Mouse (Mus musculus) MEL (cell line): Measurements from ENCODE around the gene Mfsd2b. TPM values are rescaled to one million over a fixed set of nuclear protein-coding genes. Genes with fewer than 3 reads are reported as not detected.
A peak's percentile ranks its signal among the peaks of the same experiment; 100 is the strongest.

Source experiments
- DNase-seq: peaks from one replicate; pipeline ENCODE4 v3.0.0; 2011; ENCODE audit warnings: low read depth, low spot score
- H3K27ac ChIP-seq: 2 replicates; pipeline ENCODE4 v1.5.1; 2012; ENCODE audit warnings: low read depth, mild to moderate bottlenecking, control low read depth, low read length, moderate library complexity; ENCODE audit not compliant: control insufficient read depth
- H3K27me3 ChIP-seq, 2 experiments: fragments of 150-350 bp in 1 of 2; sonication (generic) in 1 of 2; 2 replicates each; pipeline ENCODE4 v1.6.1; 2012; ENCODE audit warnings: low read length in 2 of 2, mild to moderate bottlenecking in 2 of 2, improper control_type of control experiment in 1 of 2, moderate library complexity in 1 of 2; ENCODE audit not compliant: insufficient read depth in 2 of 2, control insufficient read depth in 1 of 2
- H3K36me3 ChIP-seq, 2 experiments: 2 replicates each; pipeline ENCODE4 v1.6.1; 2012 to 2014; ENCODE audit warnings: low read length in 2 of 2, improper control_type of control experiment in 1 of 2, inconsistent platforms in 1 of 2, mild to moderate bottlenecking in 1 of 2; ENCODE audit not compliant: insufficient read depth in 2 of 2, control insufficient read depth in 1 of 2
- H3K4me1 ChIP-seq, 2 experiments: fragments of 150-350 bp in 1 of 2; sonication (generic) in 1 of 2; 2 replicates each; pipeline ENCODE4 v1.6.1; 2012; ENCODE audit warnings: low read length in 2 of 2, improper control_type of control experiment in 1 of 2, mild to moderate bottlenecking in 1 of 2; ENCODE audit not compliant: insufficient read depth in 2 of 2, control insufficient read depth in 1 of 2
- H3K4me3 ChIP-seq, 2 experiments: fragments of 150-350 bp in 1 of 2; sonication (generic) in 1 of 2; 2 replicates each; pipeline ENCODE4 v1.5.1; 2012; ENCODE audit warnings: low read depth in 2 of 2, low read length in 2 of 2, mild to moderate bottlenecking in 2 of 2, moderate library complexity in 2 of 2, control low read depth in 1 of 2, improper control_type of control experiment in 1 of 2; ENCODE audit not compliant: control insufficient read depth in 1 of 2, insufficient read depth in 1 of 2
- H3K79me2 ChIP-seq: 2 replicates; pipeline ENCODE4 v1.6.1; 2012; ENCODE audit warnings: mild to moderate bottlenecking, low read length, moderate library complexity; ENCODE audit not compliant: control insufficient read depth, poor library complexity, insufficient read depth
- H3K9ac ChIP-seq: 2 replicates; pipeline ENCODE4 v1.6.1; 2012; ENCODE audit warnings: low read depth, mild to moderate bottlenecking, control low read depth, low read length, moderate library complexity; ENCODE audit not compliant: control insufficient read depth, poor library complexity, severe bottlenecking
- H3K9me3 ChIP-seq: fragments of 150-350 bp; sonication (generic); replicated peaks from 2 replicates; pipeline ENCODE4 v1.6.1; 2012; ENCODE audit warnings: mild to moderate bottlenecking, low read length, improper control_type of control experiment, moderate library complexity; ENCODE audit not compliant: insufficient read depth
- CHD1 ChIP-seq: IDR thresholded peaks from 2 replicates; pipeline ENCODE4 v1.6.1; 2012; ENCODE audit warnings: low read depth, mild to moderate bottlenecking, inconsistent platforms, low read length, improper control_type of control experiment
- CHD2 ChIP-seq: IDR thresholded peaks from 2 replicates; pipeline ENCODE4 v1.6.1; 2011; ENCODE audit warnings: low read length, improper control_type of control experiment
- E2F4 ChIP-seq: IDR thresholded peaks from 2 replicates; pipeline ENCODE4 v1.6.1; 2011; ENCODE audit warnings: low read depth, low read length, improper control_type of control experiment, borderline replicate concordance
- ELF1 ChIP-seq: IDR thresholded peaks from 2 replicates; pipeline ENCODE4 v1.6.1; 2014; ENCODE audit warnings: low read depth, mild to moderate bottlenecking, inconsistent platforms, low read length, improper control_type of control experiment, moderate library complexity
- EP300 ChIP-seq, 2 experiments: IDR thresholded peaks; 2 replicates each; pipeline ENCODE4 v1.6.1; 2011; ENCODE audit warnings: improper control_type of control experiment in 2 of 2, low read length in 2 of 2, low read depth in 1 of 2, mild to moderate bottlenecking in 1 of 2
- MAFK ChIP-seq: IDR thresholded peaks from 2 replicates; pipeline ENCODE4 v1.6.1; 2011; ENCODE audit warnings: low read depth, mild to moderate bottlenecking, low read length, improper control_type of control experiment, borderline replicate concordance
- NRF1 ChIP-seq: IDR thresholded peaks from 2 replicates; pipeline ENCODE4 v1.6.1; 2014; ENCODE audit warnings: low read depth, mild to moderate bottlenecking, inconsistent platforms, low read length, improper control_type of control experiment, moderate library complexity; ENCODE audit not compliant: poor library complexity, insufficient read depth, severe bottlenecking
- POLR2AphosphoS5 ChIP-seq: IDR thresholded peaks from 2 replicates; pipeline ENCODE4 v1.6.1; 2012; ENCODE audit warnings: low read depth, borderline replicate concordance, mild to moderate bottlenecking, inconsistent platforms, low read length, moderate library complexity, mixed read lengths
- SMC3 ChIP-seq: IDR thresholded peaks from 2 replicates; pipeline ENCODE4 v1.6.1; 2011; ENCODE audit warnings: low read depth, low read length, improper control_type of control experiment
- TBP ChIP-seq: IDR thresholded peaks from 2 replicates; pipeline ENCODE4 v1.8.0; 2011; ENCODE audit warnings: low read depth, low read length, improper control_type of control experiment
- UBTF ChIP-seq: IDR thresholded peaks from 2 replicates; pipeline ENCODE4 v1.6.1; 2012; ENCODE audit warnings: low read depth, mild to moderate bottlenecking, inconsistent platforms, low read length, improper control_type of control experiment, moderate library complexity, borderline replicate concordance; ENCODE audit not compliant: insufficient read depth
- USF2 ChIP-seq, 2 experiments: IDR thresholded peaks; 2 replicates each; pipeline ENCODE4 v1.6.1; 2011 to 2012; ENCODE audit warnings: improper control_type of control experiment in 2 of 2, low read length in 2 of 2, borderline replicate concordance in 1 of 2, inconsistent platforms in 1 of 2, low read depth in 1 of 2, mild to moderate bottlenecking in 1 of 2; ENCODE audit not compliant: insufficient read depth in 1 of 2
- ZKSCAN1 ChIP-seq: IDR thresholded peaks from 2 replicates; pipeline ENCODE4 v1.6.1; 2012; ENCODE audit warnings: low read depth, mild to moderate bottlenecking, inconsistent platforms, low read length, improper control_type of control experiment, moderate library complexity
- ZMIZ1 ChIP-seq: IDR thresholded peaks from 2 replicates; pipeline ENCODE4 v1.6.1; 2012; ENCODE audit warnings: low read depth, mild to moderate bottlenecking, inconsistent platforms, low read length, improper control_type of control experiment, moderate library complexity
- polyA plus RNA-seq, 2 experiments: library from polyadenylated mRNA; stranded (reverse) in 1 of 2; unstranded in 1 of 2; fragments of >175 nt in 1 of 2; fragments of >200 nt in 1 of 2; gene quantifications; 2 replicates each; pipeline versions ENCODE4 v1.2.1 to v1.2.4; 2012; ENCODE audit warnings: low replicate concordance in 2 of 2, low read depth in 1 of 2; ENCODE audit not compliant: insufficient read length in 2 of 2, insufficient read depth in 1 of 2, missing spikeins in 1 of 2
- total RNA-seq: library from RNA; depleted of rRNA; stranded (reverse); fragments of 300-350 nt; gene quantifications from 2 replicates; pipeline ENCODE4 v1.2.3, GENCODE M21; 2012

Mfsd2b gene
- total and polyA plus RNA-seq, 3 experiments, result 31.9 to 117 TPM; not detected in 1

DNA sequence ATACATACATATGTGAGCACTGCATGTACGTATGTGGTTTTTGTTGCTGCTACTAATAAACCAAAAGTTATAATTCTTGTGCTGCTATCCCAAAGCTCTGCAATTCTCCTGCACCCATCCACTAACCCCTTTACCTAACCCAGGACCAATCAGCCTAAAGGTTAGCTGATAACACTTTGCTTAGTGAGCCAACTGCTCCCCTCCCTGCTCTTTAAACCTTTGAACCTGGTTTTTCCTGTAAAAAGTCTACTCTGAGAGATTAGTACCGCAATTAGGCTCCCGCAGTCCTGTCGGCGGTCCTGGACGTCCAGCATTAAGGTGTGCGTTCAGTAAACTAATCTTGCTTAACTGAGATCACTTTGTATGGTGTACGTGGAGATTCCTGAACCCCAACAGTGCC lies 1.5 kb upstream of the Mfsd2b start:
- Histone ChIP-seq H3K4me1 (peaks cover 16 to 34% of the 10 kb centered on the region in 2 experiments), H3K9ac (no peak overlapping the region), H3K4me3 (no peak overlapping the region), H3K27ac (no peak overlapping the region), H3K9me3 (no peaks in the 10 kb centered on the region), H3K36me3 (peaks cover 4 to 24% of the 10 kb centered on the region in 2 experiments), H3K79me2 (peaks cover 5% of the 10 kb centered on the region), H3K27me3 (no peaks in the 10 kb centered on the region)
- no peak for DNase-seq
- TF ChIP-seq ZKSCAN1 (no peak), CHD2 (no peak), E2F4 (no peak), SMC3 (no peak), UBTF (no peak), ZMIZ1 (no peak), USF2 (IDR thresholded peaks at IDR 0.05; ENCODE audit: borderline replicate concordance in 1 of 2, insufficient read depth in 1 of 2, low read depth in 1 of 2, low read length in 2 of 2) (no peak), ELF1 (no peak), POLR2AphosphoS5 (no peak), NRF1 (no peak)

DNA sequence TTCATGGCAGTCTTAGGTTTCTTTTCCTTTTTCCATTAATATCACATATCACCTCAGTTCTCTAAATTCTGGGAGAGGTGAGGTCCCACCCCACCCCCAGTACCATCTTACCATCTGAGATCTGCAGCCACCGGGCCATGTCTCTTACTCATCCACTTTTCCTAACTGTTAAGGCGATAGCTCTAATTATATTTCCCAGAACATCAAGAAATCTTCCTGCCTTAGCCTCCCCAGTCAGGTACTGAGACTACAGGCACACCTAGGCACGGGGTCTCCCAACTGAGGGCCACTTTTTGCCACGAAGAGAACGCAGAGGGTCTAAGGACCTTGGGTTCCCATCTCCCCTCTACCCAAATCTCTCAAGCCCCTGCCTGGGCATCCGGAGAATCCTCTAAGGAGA lies 628 bp downstream of the Mfsd2b start:
- H3K4me3 ChIP-seq, result peak overlapping the region; percentile 71 to 93
- H3K36me3 ChIP-seq, result peaks cover 1 to 24% of the 10 kb centered on the region in 2 experiments; a peak in 3 of 4 replicates
- peak overlapping the region; percentile 92 for H3K27ac ChIP-seq
- H3K27me3 ChIP-seq, result no peaks in the 10 kb centered on the region
- DNase-seq, result no peak
- H3K9me3 ChIP-seq, result no peaks in the 10 kb centered on the region
- H3K9ac ChIP-seq, result peak overlapping the region; percentile 84
- peaks cover 5% of the 10 kb centered on the region for H3K79me2 ChIP-seq
- H3K4me1 ChIP-seq, result peaks cover 16 to 34% of the 10 kb centered on the region in 2 experiments
- peak; percentile 87; the same call in 1 of the 2 replicates for TF ChIP-seq CHD1
- peak; percentile 6; the same call in 1 of the 2 replicates for TF ChIP-seq MAFK
- TF ChIP-seq EP300 (IDR thresholded peaks at IDR 0.05; ENCODE audit: low read depth in 1 of 2, low read length in 2 of 2), result no peak
- TF ChIP-seq TBP, result no peak; the same call in 1 of the 2 replicates
